Mouse (Mus musculus): ENCODE measurements at regions not wholly inside any gene's neighbourhood (a gene's known extent, or its start where the extent isn't known, plus 50 kb on each side); places are given as distances from the start of the nearest gene placed in this dataset.

GRCm38 (mm10) chr16:29860306-29860705, 203.9 kb upstream of the Hes1 start:
- DNase-seq (ENCODE audit: low read depth, low spot score) = no peak

GRCm38 (mm10) chr16:29861056-29861455, 203.1 kb upstream of the Hes1 start:
- no peak for DNase-seq (ENCODE audit: low read depth, low spot score)

GRCm38 (mm10) chr16:29865075-29865740, 199.0 kb upstream of the Hes1 start:
- DNase-seq (ENCODE audit: low read depth, low spot score) = no peak

- no peak for DNase-seq (ENCODE audit: low read depth, low spot score)
Observed at GRCm38 (mm10) chr16:29871395-29871794, 192.8 kb upstream of the Hes1 start.

- no peak for DNase-seq (ENCODE audit: low read depth, low spot score)
Observed at GRCm38 (mm10) chr16:29876196-29876595, 188.0 kb upstream of the Hes1 start.

GRCm38 (mm10) chr16:29877372-29878123, 186.6 kb upstream of the Hes1 start:
- no peak for DNase-seq (ENCODE audit: low read depth, low spot score)

- no peak for DNase-seq (ENCODE audit: low read depth, low spot score)
Observed at GRCm38 (mm10) chr16:29879665-29880064, 184.5 kb upstream of the Hes1 start.

GRCm38 (mm10) chr16:29881497-29881896, 182.7 kb upstream of the Hes1 start:
- DNase-seq (ENCODE audit: low read depth, low spot score) = no peak

- peak; percentile 60 for DNase-seq (ENCODE audit: low read depth, low spot score)
Observed at GRCm38 (mm10) chr16:29882226-29882972, 181.8 kb upstream of the Hes1 start.

GRCm38 (mm10) chr16:29883252-29883992, 180.8 kb upstream of the Hes1 start:
- no peak for DNase-seq (ENCODE audit: low read depth, low spot score)

- no peak for DNase-seq (ENCODE audit: low read depth, low spot score)
Observed at GRCm38 (mm10) chr16:29884899-29885298, 179.3 kb upstream of the Hes1 start.

- DNase-seq (ENCODE audit: low read depth, low spot score) = no peak
Observed at GRCm38 (mm10) chr16:29886755-29887154, 177.4 kb upstream of the Hes1 start.

GRCm38 (mm10) chr16:29889346-29889745, 174.8 kb upstream of the Hes1 start:
- no peak for DNase-seq (ENCODE audit: low read depth, low spot score)

- DNase-seq (ENCODE audit: low read depth, low spot score) = no peak
Observed at GRCm38 (mm10) chr16:29891472-29891871, 172.7 kb upstream of the Hes1 start.

GRCm38 (mm10) chr16:29893871-29894828, 170.0 kb upstream of the Hes1 start:
- DNase-seq (ENCODE audit: low read depth, low spot score) = no peak

GRCm38 (mm10) chr16:29896393-29896792, 167.8 kb upstream of the Hes1 start:
- DNase-seq (ENCODE audit: low read depth, low spot score) = no peak

GRCm38 (mm10) chr16:29903510-29903909, 160.7 kb upstream of the Hes1 start:
- DNase-seq (ENCODE audit: low read depth, low spot score) = no peak

- DNase-seq (ENCODE audit: low read depth, low spot score) = no peak
Observed at GRCm38 (mm10) chr16:29904183-29904775, 159.9 kb upstream of the Hes1 start.

GRCm38 (mm10) chr16:29907331-29907730, 156.9 kb upstream of the Hes1 start:
- no peak for DNase-seq (ENCODE audit: low read depth, low spot score)

GRCm38 (mm10) chr16:29908031-29908430, 156.2 kb upstream of the Hes1 start:
- no peak for DNase-seq (ENCODE audit: low read depth, low spot score)

Measured in WW6 (cell line).